Mouse (Mus musculus): Measurements from ENCODE around the gene Ndufs7.

- TF ChIP-seq CTCF (IDR thresholded peaks at IDR 0.05; ENCODE audit: borderline replicate concordance, insufficient read depth, low read length) (0 out of 2 replicates have a peak, but pooled peaks have one; percentile 23), POLR2A (IDR thresholded peaks at IDR 0.05; ENCODE audit: low read depth, low read length) (peak; percentile 56; the same call in 1 of the 2 replicates)
These were observed 22.3 kb upstream of the Ndufs7 start, which contains the start of gene Mum1 for GRCm38 (mm10) chr10:80226416-80227165.

Data from embryonic fibroblast, embryonic 13.5 days (primary cell).